Mouse (Mus musculus) ES-E14 (cell line): Measurements from ENCODE around the gene Padi2.

Experiments
- MAFK ChIP-seq: IDR thresholded peaks from 2 replicates; pipeline ENCODE4 v1.6.1; 2014; ENCODE audit warnings: mild to moderate bottlenecking, low read depth, low read length, inconsistent platforms; ENCODE audit not compliant: insufficient read depth
- ZC3H11A ChIP-seq: IDR thresholded peaks from 2 replicates; pipeline ENCODE4 v1.6.1; 2012; ENCODE audit warnings: low read depth, mild to moderate bottlenecking, inconsistent platforms, low read length, borderline replicate concordance

GRCm38 (mm10) chr4:140935643-140936042 is 29.5 kb downstream of the Padi2 start:
- TF ChIP-seq ZC3H11A = no peak
- TF ChIP-seq MAFK = no peak
